ENCODE assay signal across 7 mouse cellular contexts in genomic region chr6:72347166-72347941, GRCm38 (mm10). TPM values are rescaled to one million over a fixed set of nuclear protein-coding genes. Genes with fewer than 3 reads are reported as not detected.
DNase-seq lines count a peak whose midpoint lies in the region; TF ChIP-seq lines count a peak whose summit lies in the region.

0610030E20Rik (plus strand) TSS chr6:72347317.

- peaks cover 25% of the 10 kb centered on the region for H3K36me3 ChIP-seq in small intestine, adult 2 months (ENCODE audit: control insufficient read depth, insufficient read depth, low read length)

- intact Hi-C loops in gastrocnemius, postnatal 14 days (cut with DNase I; ENCODE audit: low total_unique reads): no loop called here
- intact Hi-C loops in left cerebral cortex, postnatal 36 days (cut with DNase I): no loop called here

- under 1% methylated on average over 72 of the region's 72 CpGs for WGBS in small intestine, adult 2 months

- H3K4me1 ChIP-seq in cortical plate, adult 2 months (ENCODE audit: control insufficient read depth, insufficient read depth, low read length): peaks cover 11% of the 10 kb centered on the region
- peaks cover 9% of the 10 kb centered on the region for H3K4me1 ChIP-seq in small intestine, adult 2 months (ENCODE audit: control insufficient read depth, insufficient read depth, insufficient read length, low read length)

- peak; percentile 85 to 94 for DNase-seq in adrenal gland, adult (ENCODE audit: inconsistent age in 2 of 2, low spot score in 1 of 2)
- peak; percentile 72 for DNase-seq in gastrocnemius, postnatal 14 days
- peak; percentile 87 for DNase-seq in induced T-regulatory cell, adult 2 months (ENCODE audit: low read depth)
- peak; percentile 82 to 84 for DNase-seq in left cerebral cortex, postnatal 36 days (ENCODE audit: low spot score in 2 of 2)
- peak; percentile 75 for DNase-seq in mesoderm, embryonic 11.5 days (ENCODE audit: low read depth, low spot score)

- H3K27ac ChIP-seq in cortical plate, adult 2 months (ENCODE audit: insufficient read depth, low read length): peak within 1 kb of the TSS; percentile 96
- H3K27ac ChIP-seq in small intestine, adult 2 months (ENCODE audit: insufficient read depth, low read depth, low read length): peak within 1 kb of the TSS; percentile 84

- H3K27me3 ChIP-seq in small intestine, adult 2 months (ENCODE audit: control insufficient read depth, insufficient read depth, low read length): no peaks in the 10 kb centered on the region

- TF ChIP-seq POLR2A in cortical plate, adult 2 months (IDR thresholded peaks at IDR 0.05; ENCODE audit: extremely low read depth, insufficient read depth, low read length): peak; percentile 69; the same call in 1 of the 2 replicates
- peak; percentile 47; the same call in 1 of the 2 replicates for TF ChIP-seq POLR2A in small intestine, adult 2 months (IDR thresholded peaks at IDR 0.05; ENCODE audit: low read depth, low read length)

- no peak for TF ChIP-seq CTCF in cortical plate, adult 2 months (IDR thresholded peaks at IDR 0.05; ENCODE audit: extremely low read depth, insufficient read depth, low read length)
- peak; percentile 9; the same call in 1 of the 2 replicates for TF ChIP-seq CTCF in small intestine, adult 2 months (IDR thresholded peaks at IDR 0.05; ENCODE audit: extremely low read depth, insufficient read length, insufficient replicate concordance, low read depth, low read length)

- peak within 1 kb of the TSS; percentile 63 for H3K4me3 ChIP-seq in cortical plate, adult 2 months (ENCODE audit: insufficient read depth, low read length)
- peak within 1 kb of the TSS; percentile 99 for H3K4me3 ChIP-seq in small intestine, adult 2 months (ENCODE audit: low read depth, low read length)

RNA-seq across cellular contexts. Expression of gene 0610030E20Rik, which starts in this region (rescaled TPM):
- 18.9 and 20.0 TPM in 2 replicates for polyA plus RNA-seq in cortical plate, adult 2 months (2012; rRNA removed)
- 10 to 100 TPM; 11.4 TPM for total RNA-seq in gastrocnemius, postnatal 14 days (2021)
- total RNA-seq in left cerebral cortex, postnatal 36 days (2021): 10 to 100 TPM; 13.9 to 19.0 TPM
- polyA plus RNA-seq in small intestine, adult 2 months (2012; rRNA removed): 6.5 and 12.7 TPM in 2 replicates

Comparison
In these comparisons a context has a peak if more than half of its experiments do, and no peak if none do; other contexts are left out.
1. Peak in every context shown above with its lines: DNase-seq, H3K4me3 ChIP-seq and H3K27ac ChIP-seq.